Mouse (Mus musculus) CH12.LX (cell line): Measurements from ENCODE around the gene Hspb11. TPM values are rescaled to one million over a fixed set of nuclear protein-coding genes. Genes with fewer than 3 reads are reported as not detected.

Experiments
- DNase-seq: peaks from one replicate; pipeline ENCODE4 v3.0.0-alpha.2; 2013; ENCODE audit errors: extremely low read depth
- H3K27ac ChIP-seq: 2 replicates; pipeline ENCODE4 v1.5.1; 2012; ENCODE audit warnings: low read depth, mild to moderate bottlenecking, control low read depth, moderate library complexity; ENCODE audit not compliant: insufficient read depth
- H3K27me3 ChIP-seq: replicated peaks from 2 replicates; pipeline ENCODE3; 2012; ENCODE audit warnings: inconsistent platforms
- H3K36me3 ChIP-seq, 2 experiments: replicated peaks in 1 of 2; 2 replicates each; pipeline versions ENCODE3 to v1.6.1; 2012; ENCODE audit warnings: inconsistent platforms in 1 of 2, low read length in 1 of 2, mild to moderate bottlenecking in 1 of 2, mixed read lengths in 1 of 2, moderate library complexity in 1 of 2; ENCODE audit not compliant: control insufficient read depth in 1 of 2, insufficient read depth in 1 of 2
- H3K4me1 ChIP-seq, 2 experiments: 2 replicates each; pipeline ENCODE4 v1.6.1; 2012; ENCODE audit warnings: inconsistent platforms in 1 of 2, moderate library complexity in 1 of 2; ENCODE audit not compliant: insufficient read depth in 2 of 2, control insufficient read depth in 1 of 2
- H3K4me2 ChIP-seq: 2 replicates; pipeline ENCODE4 v1.6.1; 2012; ENCODE audit warnings: low read depth, mild to moderate bottlenecking, control low read depth; ENCODE audit not compliant: poor library complexity, insufficient read depth, severe bottlenecking
- H3K4me3 ChIP-seq, 3 experiments: fragments of 150-350 bp in 1 of 3; sonication (generic) in 1 of 3; replicated peaks in 1 of 3; 2 replicates each; pipeline versions ENCODE3 to v1.5.1; 2011 to 2012; ENCODE audit warnings: low read depth in 2 of 3, low read length in 2 of 3, mild to moderate bottlenecking in 2 of 3, moderate library complexity in 2 of 3, control low read depth in 1 of 3, improper control_type of control experiment in 1 of 3, inconsistent platforms in 1 of 3, mixed read lengths in 1 of 3; ENCODE audit not compliant: poor library complexity in 1 of 3
- H3K79me2 ChIP-seq: replicated peaks from 2 replicates; pipeline ENCODE4 v1.6.1; 2012; ENCODE audit warnings: mild to moderate bottlenecking, moderate library complexity; ENCODE audit not compliant: control insufficient read depth, poor library complexity, insufficient read depth, severe bottlenecking; ENCODE audit errors: extremely low read depth
- H3K9ac ChIP-seq: 2 replicates; pipeline ENCODE4 v1.6.1; 2012; ENCODE audit warnings: low read depth, mild to moderate bottlenecking, control low read depth, moderate library complexity; ENCODE audit not compliant: insufficient read depth
- H3K9me3 ChIP-seq: replicated peaks from 2 replicates; pipeline ENCODE3; 2012; ENCODE audit warnings: low read length, inconsistent platforms, mixed read lengths
- CHD1 ChIP-seq: IDR thresholded peaks from 2 replicates; pipeline ENCODE4 v1.6.1; 2012; ENCODE audit warnings: low read depth, low read length, improper control_type of control experiment, inconsistent platforms
- CTCF ChIP-seq, 2 experiments: IDR thresholded peaks in 1 of 2; conservative IDR thresholded peaks in 1 of 2; 2 replicates each; pipeline ENCODE4 v1.5.1; 2011 to 2012; ENCODE audit warnings: low read depth in 2 of 2, low read length in 2 of 2, improper control_type of control experiment in 1 of 2, inconsistent platforms in 1 of 2, mild to moderate bottlenecking in 1 of 2, moderate library complexity in 1 of 2
- E2F4 ChIP-seq: IDR thresholded peaks from 2 replicates; pipeline ENCODE4 v1.6.1; 2011; ENCODE audit warnings: low read depth, low read length, improper control_type of control experiment; ENCODE audit not compliant: insufficient replicate concordance
- EP300 ChIP-seq: IDR thresholded peaks from 2 replicates; pipeline ENCODE4 v1.6.1; 2011; ENCODE audit warnings: low read length, improper control_type of control experiment
- GABPA ChIP-seq: IDR thresholded peaks from 2 replicates; pipeline ENCODE4 v1.6.1; 2012; ENCODE audit warnings: low read depth, low read length, improper control_type of control experiment, inconsistent platforms; ENCODE audit not compliant: insufficient replicate concordance
- IRF4 ChIP-seq: IDR thresholded peaks from 2 replicates; pipeline ENCODE4 v1.6.1; 2014; ENCODE audit warnings: low read depth, mild to moderate bottlenecking, inconsistent platforms, low read length, improper control_type of control experiment
- JUND ChIP-seq: conservative IDR thresholded peaks from 2 replicates; pipeline ENCODE4 v1.6.1; 2011; ENCODE audit warnings: low read depth, low read length, improper control_type of control experiment
- KAT2A ChIP-seq: IDR thresholded peaks from 2 replicates; pipeline ENCODE4 v1.6.1; 2012; ENCODE audit warnings: low read length, improper control_type of control experiment, inconsistent platforms; ENCODE audit not compliant: insufficient replicate concordance
- MAZ ChIP-seq: IDR thresholded peaks from 2 replicates; pipeline ENCODE4 v1.6.1; 2012; ENCODE audit warnings: low read depth, mild to moderate bottlenecking, inconsistent platforms, low read length, improper control_type of control experiment, moderate library complexity
- MEF2A ChIP-seq: IDR thresholded peaks from 2 replicates; pipeline ENCODE4 v1.6.1; 2014; ENCODE audit warnings: low read depth, mild to moderate bottlenecking, inconsistent platforms, low read length, improper control_type of control experiment, borderline replicate concordance
- NRF1 ChIP-seq: IDR thresholded peaks from 2 replicates; pipeline ENCODE4 v1.6.1; 2014; ENCODE audit warnings: low read depth, mild to moderate bottlenecking, inconsistent platforms, low read length, improper control_type of control experiment, moderate library complexity
- RAD21 ChIP-seq: IDR thresholded peaks from 2 replicates; pipeline ENCODE4 v1.6.1; 2011; ENCODE audit warnings: low read depth, mild to moderate bottlenecking, low read length, improper control_type of control experiment, moderate library complexity
- SMC3 ChIP-seq: IDR thresholded peaks from 2 replicates; pipeline ENCODE4 v1.6.1; 2011; ENCODE audit warnings: low read depth, low read length, improper control_type of control experiment
- TBP ChIP-seq: conservative IDR thresholded peaks from 2 replicates; pipeline ENCODE4 v1.6.1; 2011; ENCODE audit warnings: low read depth, low read length, improper control_type of control experiment
- TCF12 ChIP-seq: IDR thresholded peaks from 2 replicates; pipeline ENCODE4 v1.6.1; 2014; ENCODE audit warnings: low read depth, mild to moderate bottlenecking, inconsistent platforms, low read length, improper control_type of control experiment
- USF1 ChIP-seq: IDR thresholded peaks from 2 replicates; pipeline ENCODE4 v1.6.1; 2014; ENCODE audit warnings: low read depth, mild to moderate bottlenecking, inconsistent platforms, low read length, improper control_type of control experiment
- USF2 ChIP-seq: conservative IDR thresholded peaks from 2 replicates; pipeline ENCODE4 v1.6.1; 2011; ENCODE audit warnings: low read depth, low read length, improper control_type of control experiment
- ZC3H11A ChIP-seq: IDR thresholded peaks from 2 replicates; pipeline ENCODE4 v1.6.1; 2012; ENCODE audit warnings: low read depth, mild to moderate bottlenecking, inconsistent platforms, low read length, improper control_type of control experiment
- ZKSCAN1 ChIP-seq: IDR thresholded peaks from 2 replicates; pipeline ENCODE4 v1.6.1; 2012; ENCODE audit warnings: low read depth, inconsistent platforms, low read length, improper control_type of control experiment, borderline replicate concordance
- ZMIZ1 ChIP-seq: IDR thresholded peaks from 2 replicates; pipeline ENCODE4 v1.6.1; 2012; ENCODE audit warnings: low read depth, mild to moderate bottlenecking, inconsistent platforms, low read length, improper control_type of control experiment
- dilution Hi-C: fragments of 300-500 bp; cut with MboI; formaldehyde crosslinking; loops from 2 replicates; pipeline ENCODE4 v1.14.3; 2020; ENCODE audit warnings: low sequenced_read_pairs; ENCODE audit not compliant: extremely low pct_unique_long_range_greater_than_20kb, extremely low pct_ligation_motif_present
- in situ Hi-C: fragments of 300-500 bp; cut with MboI; formaldehyde crosslinking; loops from 3 replicates; pipeline ENCODE4 v1.14.3; 2019; ENCODE audit warnings: low sequenced_read_pairs, low pct_ligation_motif_present, low pct_unique_long_range_greater_than_20kb, mixed read lengths
- polyA plus RNA-seq: library from polyadenylated mRNA; unstranded; fragments of >175 nt; gene quantifications from 2 replicates; pipeline ENCODE4 v1.2.1, GENCODE M21; 2012; ENCODE audit warnings: low read depth; ENCODE audit not compliant: insufficient read length
- total RNA-seq, 2 experiments: library from RNA; depleted of rRNA; stranded (reverse); fragments of 300-350 nt in 1 of 2; fragments of >200 nt in 1 of 2; gene quantifications; 2 replicates each; pipeline ENCODE4 v1.2.3; 2012 to 2014

Gene Hspb11
- total and polyA plus RNA-seq, 3 experiments, result 19.7 to 46.3 (median 38.7) TPM

DNA sequence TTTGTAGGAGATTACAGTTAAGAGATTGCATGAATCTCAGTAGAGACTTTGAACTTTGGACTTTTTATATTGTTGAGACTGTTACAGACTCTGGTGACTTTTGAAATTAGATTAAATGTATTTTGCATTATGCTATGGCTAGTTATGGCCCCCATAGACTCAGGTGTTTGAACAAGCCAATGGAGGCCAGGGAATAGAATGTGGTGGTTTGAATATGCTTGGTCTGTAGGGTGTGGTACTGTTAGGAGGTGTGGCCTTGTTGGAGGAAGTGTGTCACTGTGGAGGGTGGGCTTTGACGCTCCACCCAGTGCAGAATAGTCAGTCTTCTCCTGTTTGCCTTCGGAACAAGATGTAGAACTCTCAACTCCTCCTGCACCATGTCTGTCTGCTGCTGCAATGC lies 69.7 kb downstream of the Hspb11 start:
- TF ChIP-seq NRF1, result no peak
- no peak for TF ChIP-seq TCF12
- no peak for TF ChIP-seq SMC3
- no peak for TF ChIP-seq CTCF (conservative IDR thresholded peaks at IDR 0.05 in 1 of 2, IDR thresholded peaks at IDR 0.05 in 1 of 2; ENCODE audit: low read depth in 2 of 2, low read length in 2 of 2)
- TF ChIP-seq MEF2A, result no peak
- no peak for TF ChIP-seq USF1
- no peak for TF ChIP-seq CHD1
- TF ChIP-seq USF2, result no peak
- TF ChIP-seq GABPA, result no peak
- TF ChIP-seq ZKSCAN1, result no peak
- TF ChIP-seq E2F4, result no peak
- TF ChIP-seq MAZ, result no peak
- no peak for TF ChIP-seq ZMIZ1
- TF ChIP-seq ZC3H11A, result no peak
- no peak for TF ChIP-seq TBP
- TF ChIP-seq KAT2A, result no peak
- Histone ChIP-seq H3K9ac (no peak overlapping the region), H3K79me2 (no peaks in the 10 kb centered on the region), H3K36me3 (peaks cover 38 to 69% of the 10 kb centered on the region in 2 experiments), H3K4me3 (no peak overlapping the region), H3K27ac (no peak overlapping the region), H3K4me1 (peaks cover 5 to 38% of the 10 kb centered on the region in 2 experiments; a peak in 3 of 4 replicates), H3K27me3 (no peaks in the 10 kb centered on the region), H3K9me3 (no peaks in the 10 kb centered on the region), H3K4me2 (no peak overlapping the region)
- dilution Hi-C loops, result no loop called here
- in situ Hi-C loops, result no loop called here
- DNase-seq, result no peak

DNA sequence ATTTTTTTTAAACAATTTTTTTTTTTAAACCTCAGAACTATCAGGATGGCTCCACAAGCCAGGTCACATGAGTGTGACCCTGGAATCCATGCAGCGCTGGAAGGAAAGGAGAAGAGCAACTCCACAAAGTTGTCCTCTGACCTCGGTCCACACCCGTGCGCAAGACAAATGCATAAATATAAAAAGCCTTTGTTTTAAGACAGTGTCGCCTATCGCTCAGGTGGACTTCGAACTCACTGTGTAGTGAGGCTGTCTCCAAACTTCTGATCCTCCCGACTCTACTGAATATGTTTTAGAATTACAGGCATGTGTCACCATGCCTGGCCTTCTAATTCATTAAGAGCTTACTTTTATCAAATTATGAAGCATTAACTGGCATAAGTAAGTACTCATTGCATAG lies 75.1 kb downstream of the Hspb11 start:
- H3K27ac ChIP-seq, result no peak overlapping the region
- TF ChIP-seq EP300, result no peak
- no peak for TF ChIP-seq USF2
- TF ChIP-seq RAD21, result no peak
- TF ChIP-seq MEF2A, result no peak
- no peak for TF ChIP-seq IRF4
- no peak for TF ChIP-seq JUND

More for the DNA sequence above, 75.1 kb downstream of the Hspb11 start:
- no peak for DNase-seq
- Histone ChIP-seq H3K27me3 (no peaks in the 10 kb centered on the region), H3K4me1 (peaks cover 0 to 12% of the 10 kb centered on the region in 2 experiments; a peak in 2 of 4 replicates), H3K4me3 (no peak overlapping the region), H3K36me3 (peaks cover 11 to 47% of the 10 kb centered on the region in 2 experiments), H3K4me2 (no peak overlapping the region), H3K9me3 (peaks cover under 1% of the 10 kb centered on the region), H3K9ac (no peak overlapping the region), H3K79me2 (no peaks in the 10 kb centered on the region)
- dilution Hi-C loops (no loop called here), in situ Hi-C loops (no loop called here)

Other genes with a start within 250 kb of the Hspb11 start
- 53.5 and 60.0 TPM in 2 replicates for gene Mrpl37, start 186.7 kb upstream of the Hspb11 start, total RNA-seq (2012; rRNA removed)
- 45.1 and 53.6 TPM in 2 replicates for gene Mrpl37, start 186.7 kb upstream of the Hspb11 start, total RNA-seq (2014; rRNA removed)
- gene Mrpl37, start 186.7 kb upstream of the Hspb11 start, polyA plus RNA-seq, result 85.2 and 123 TPM in 2 replicates
- 14.0 and 16.4 TPM in 2 replicates for gene Cyb5rl, start 186.6 kb upstream of the Hspb11 start, total RNA-seq (2012; rRNA removed)
- 22.7 and 23.4 TPM in 2 replicates for gene Cyb5rl, start 186.6 kb upstream of the Hspb11 start, total RNA-seq (2014; rRNA removed)
- gene Cyb5rl, start 186.6 kb upstream of the Hspb11 start, polyA plus RNA-seq, result 19.3 and 24.9 TPM in 2 replicates
- gene Cdcp2, start 156.7 kb upstream of the Hspb11 start, total RNA-seq (2012; rRNA removed), result 9.9 and 13.4 TPM in 2 replicates
- gene Cdcp2, start 156.7 kb upstream of the Hspb11 start, total RNA-seq (2014; rRNA removed), result 6.6 and 6.9 TPM in 2 replicates
- gene Cdcp2, start 156.7 kb upstream of the Hspb11 start, polyA plus RNA-seq, result 14.7 and 16.9 TPM in 2 replicates
- gene Tmem59, start 75.2 kb upstream of the Hspb11 start, total RNA-seq (2012; rRNA removed), result 54.4 and 71.8 TPM in 2 replicates
- 50.7 and 57.2 TPM in 2 replicates for gene Tmem59, start 75.2 kb upstream of the Hspb11 start, total RNA-seq (2014; rRNA removed)
- gene Tmem59, start 75.2 kb upstream of the Hspb11 start, polyA plus RNA-seq, result 61.9 and 68.5 TPM in 2 replicates
- gene Tceanc2, start 74.5 kb upstream of the Hspb11 start, total RNA-seq (2012; rRNA removed), result 16.5 and 19.3 TPM in 2 replicates
- gene Tceanc2, start 74.5 kb upstream of the Hspb11 start, total RNA-seq (2014; rRNA removed), result 24.8 and 35.4 TPM in 2 replicates
- gene Tceanc2, start 74.5 kb upstream of the Hspb11 start, polyA plus RNA-seq, result 34.8 and 39.4 TPM in 2 replicates
- not detected in 2 replicates for gene Ldlrad1, start 44.4 kb upstream of the Hspb11 start, total RNA-seq (2012; rRNA removed)
- gene Ldlrad1, start 44.4 kb upstream of the Hspb11 start, total RNA-seq (2014; rRNA removed), result not detected in 2 replicates
- gene Ldlrad1, start 44.4 kb upstream of the Hspb11 start, polyA plus RNA-seq, result not detected in 2 replicates
- 13.0 and 13.7 TPM in 2 replicates for gene Lrrc42, start 61 bp upstream of the Hspb11 start, total RNA-seq (2012; rRNA removed)
- 15.3 and 24.9 TPM in 2 replicates for gene Lrrc42, start 61 bp upstream of the Hspb11 start, total RNA-seq (2014; rRNA removed)
- gene Lrrc42, start 61 bp upstream of the Hspb11 start, polyA plus RNA-seq, result 48.2 and 72.9 TPM in 2 replicates
- gene Dio1, start 53.6 kb downstream of the Hspb11 start, total RNA-seq (2012; rRNA removed), result 0.25 and 0.38 TPM in 2 replicates
- gene Dio1, start 53.6 kb downstream of the Hspb11 start, total RNA-seq (2014; rRNA removed), result 1.3 and 1.7 TPM in 2 replicates
- 0.23 and 0.67 TPM in 2 replicates for gene Dio1, start 53.6 kb downstream of the Hspb11 start, polyA plus RNA-seq
- 47.2 and 49.4 TPM in 2 replicates for gene Yipf1, start 60.8 kb downstream of the Hspb11 start, total RNA-seq (2012; rRNA removed)
- 60.5 and 61.0 TPM in 2 replicates for gene Yipf1, start 60.8 kb downstream of the Hspb11 start, total RNA-seq (2014; rRNA removed)
- 47.2 and 52.8 TPM in 2 replicates for gene Yipf1, start 60.8 kb downstream of the Hspb11 start, polyA plus RNA-seq
- gene Ndc1, start 114.2 kb downstream of the Hspb11 start, total RNA-seq (2012; rRNA removed), result 48.1 and 49.1 TPM in 2 replicates
- gene Ndc1, start 114.2 kb downstream of the Hspb11 start, total RNA-seq (2014; rRNA removed), result 86.5 and 92.8 TPM in 2 replicates
- gene Ndc1, start 114.2 kb downstream of the Hspb11 start, polyA plus RNA-seq, result 69.6 and 71.3 TPM in 2 replicates
- gene Glis1, start 181.0 kb downstream of the Hspb11 start, total RNA-seq (2012; rRNA removed), result 0.08 TPM in 1 of 2 replicates, not detected in the other
- 0.17 TPM in 1 of 2 replicates, not detected in the other for gene Glis1, start 181.0 kb downstream of the Hspb11 start, total RNA-seq (2014; rRNA removed)
- 1.3 and 2.2 TPM in 2 replicates for gene Glis1, start 181.0 kb downstream of the Hspb11 start, polyA plus RNA-seq